Mouse (Mus musculus): Measurements from ENCODE around the gene Gh. TPM values are rescaled to one million over a fixed set of nuclear protein-coding genes. Genes with fewer than 3 reads are reported as not detected.

Gh gene
- polyA plus RNA-seq, 1 experiment from 2014 or later, result not detected

- in situ Hi-C loops (cut with MboI; ENCODE audit: low pct_unique_long_range_greater_than_20kb), result no loop called here
- ATAC-seq (peak; percentile 17), DNase-seq (ENCODE audit: low read depth, low spot score) (no peak)
- no peaks in the 10 kb centered on the region for H3K27me3 ChIP-seq
- CTCF ChIA-PET, result no interaction called here
- POLR2A ChIA-PET, result interaction anchor here (0.7 to 1.6 kb wide), 5 partner anchors 9 to 537 kb away, joined by 3 to 8 read pairs (median 4); no protein-coding TSS in a partner anchor
- no peak for TF ChIP-seq CTCF (IDR thresholded peaks at IDR 0.05)
These were observed 29.6 kb downstream of the Gh start for GRCm38 (mm10) chr11:106271794-106272643.

- CTCF ChIA-PET, result interaction anchor here (0.7 to 0.8 kb wide), 2 partner anchors 9 to 15 kb away, joined by 3 to 4 read pairs; partner anchors contain the start of genes Ftsj3 and Psmc5
- no peak for DNase-seq (ENCODE audit: low read depth, low spot score)
- in situ Hi-C loops (cut with MboI; ENCODE audit: low pct_unique_long_range_greater_than_20kb), result no loop called here
- H3K27me3 ChIP-seq, result no peaks in the 10 kb centered on the region
- TF ChIP-seq CTCF (IDR thresholded peaks at IDR 0.05), result no peak
- no peak for ATAC-seq
- POLR2A ChIA-PET, result interaction anchor here (0.7 to 1.6 kb wide), 3 partner anchors 9 to 538 kb away, joined by 4 to 8 read pairs (median 5); no protein-coding TSS in a partner anchor
These were observed 30.4 kb downstream of the Gh start for GRCm38 (mm10) chr11:106271131-106271793.

- H3K27me3 ChIP-seq, result no peaks in the 10 kb centered on the region
- in situ Hi-C loops (cut with MboI; ENCODE audit: low pct_unique_long_range_greater_than_20kb), result no loop called here
- ATAC-seq, result no peak
- CTCF ChIA-PET, result interaction anchor here (0.6 to 1.1 kb wide), 2 partner anchors 12 to 61 kb away, joined by 3 to 4 read pairs; no protein-coding TSS in a partner anchor
- POLR2A ChIA-PET, result no interaction called here
- TF ChIP-seq CTCF (IDR thresholded peaks at IDR 0.05), result no peak
- DNase-seq (ENCODE audit: low read depth, low spot score), result no peak
These were observed 32.6 kb downstream of the Gh start for GRCm38 (mm10) chr11:106269060-106269431.

- ChIA-PET CTCF (interaction anchor here (1.1 kb wide), 1 partner anchor 11 kb away, joined by 4 read pairs; no protein-coding TSS in a partner anchor), POLR2A (no interaction called here)
- H3K27me3 ChIP-seq, result no peaks in the 10 kb centered on the region
- DNase-seq (ENCODE audit: low read depth, low spot score) (no peak), ATAC-seq (no peak)
- TF ChIP-seq CTCF (IDR thresholded peaks at IDR 0.05), result no peak
- in situ Hi-C loops (cut with MboI; ENCODE audit: low pct_unique_long_range_greater_than_20kb), result no loop called here
These were observed 33.2 kb downstream of the Gh start for GRCm38 (mm10) chr11:106268326-106269059.

- DNase-seq (ENCODE audit: low read depth, low spot score), result no peak
- no peak for ATAC-seq
- no peaks in the 10 kb centered on the region for H3K27me3 ChIP-seq
- in situ Hi-C loops (cut with MboI; ENCODE audit: low pct_unique_long_range_greater_than_20kb), result no loop called here
- POLR2A ChIA-PET, result interaction anchor here (0.6 kb wide), 1 partner anchor 9 kb away, joined by 4 read pairs; no protein-coding TSS in a partner anchor
- no peak for TF ChIP-seq CTCF (IDR thresholded peaks at IDR 0.05)
- CTCF ChIA-PET, result no interaction called here
These were observed 33.8 kb downstream of the Gh start for GRCm38 (mm10) chr11:106267871-106268270.

- DNase-seq (ENCODE audit: low read depth, low spot score) (no peak), ATAC-seq (no peak)
- no peaks in the 10 kb centered on the region for H3K27me3 ChIP-seq
- in situ Hi-C loops (cut with MboI; ENCODE audit: low pct_unique_long_range_greater_than_20kb), result no loop called here
- CTCF ChIA-PET, result no interaction called here
- POLR2A ChIA-PET, result interaction anchor here (0.6 kb wide), 1 partner anchor 8 kb away, joined by 4 read pairs; no protein-coding TSS in a partner anchor
- no peak for TF ChIP-seq CTCF (IDR thresholded peaks at IDR 0.05)
These were observed 34.3 kb downstream of the Gh start for GRCm38 (mm10) chr11:106267311-106267852.

- H3K27me3 ChIP-seq, result no peaks in the 10 kb centered on the region
- POLR2A ChIA-PET, result no interaction called here
- in situ Hi-C loops (cut with MboI; ENCODE audit: low pct_unique_long_range_greater_than_20kb), result no loop called here
These were observed 35.2 kb downstream of the Gh start for GRCm38 (mm10) chr11:106266431-106266830.

GRCm38 (mm10) chr11:106265570-106265969 is 36.1 kb downstream of the Gh start:
- H3K27me3 ChIP-seq, result no peaks in the 10 kb centered on the region
- in situ Hi-C loops (cut with MboI; ENCODE audit: low pct_unique_long_range_greater_than_20kb), result no loop called here
- no peak for ATAC-seq
- ChIA-PET CTCF (interaction anchor here (1.5 to 2.0 kb wide), 2 partner anchors 9 to 10 kb away, joined by 4 read pairs; partner anchors contain the start of genes Ftsj3 and Psmc5), POLR2A (no interaction called here)
- DNase-seq (ENCODE audit: low read depth, low spot score), result no peak
- TF ChIP-seq CTCF (IDR thresholded peaks at IDR 0.05), result no peak

More at GRCm38 (mm10) chr11:106266431-106266830, 35.2 kb downstream of the Gh start:
- ATAC-seq (no peak), DNase-seq (ENCODE audit: low read depth, low spot score) (no peak)
- CTCF ChIA-PET, result interaction anchor here (1.5 to 2.0 kb wide), 2 partner anchors 9 to 10 kb away, joined by 4 read pairs; partner anchors contain the start of genes Ftsj3 and Psmc5
- TF ChIP-seq CTCF (IDR thresholded peaks at IDR 0.05), result no peak

GRCm38 (mm10) chr11:106264988-106265387 is 36.7 kb downstream of the Gh start:
- ATAC-seq, result no peak
- in situ Hi-C loops (cut with MboI; ENCODE audit: low pct_unique_long_range_greater_than_20kb), result no loop called here
- DNase-seq (ENCODE audit: low read depth, low spot score), result no peak
- H3K27me3 ChIP-seq, result no peaks in the 10 kb centered on the region
- CTCF ChIA-PET, result interaction anchor here (2.0 kb wide), 1 partner anchor 11 kb away, joined by 4 read pairs; no protein-coding TSS in a partner anchor
- POLR2A ChIA-PET, result no interaction called here
- TF ChIP-seq CTCF (IDR thresholded peaks at IDR 0.05), result no peak

- POLR2A ChIA-PET, result no interaction called here
- no peak for TF ChIP-seq CTCF (IDR thresholded peaks at IDR 0.05)
- DNase-seq (ENCODE audit: low read depth, low spot score) (no peak), ATAC-seq (no peak)
- CTCF ChIA-PET, result no interaction called here
- no peaks in the 10 kb centered on the region for H3K27me3 ChIP-seq
- in situ Hi-C loops (cut with MboI; ENCODE audit: low pct_unique_long_range_greater_than_20kb), result no loop called here
These were observed 37.7 kb downstream of the Gh start for GRCm38 (mm10) chr11:106263963-106264362.

All from Patski (cell line).